Mouse (Mus musculus) gastrocnemius, adult 18-20 months (tissue): ENCODE data around the gene Tgm1. TPM values are rescaled to one million over a fixed set of nuclear protein-coding genes. Genes with fewer than 3 reads are reported as not detected.

Experiments
- DNase-seq: peaks from one replicate; pipeline ENCODE4 v3.0.0; 2021; ENCODE audit warnings: low spot score
- total RNA-seq, 2 experiments: library from RNA; stranded (reverse); gene quantifications; 2 replicates each; pipeline ENCODE4 v1.2.3; 2021

Gene Tgm1
- total RNA-seq, 2 experiments from 2014 or later: 0.17 TPM; not detected in 1

- DNase-seq: no peak
These were observed 36.1 kb downstream of the Tgm1 start for GRCm38 (mm10) chr14:55677615-55678014.

GRCm38 (mm10) chr14:55672741-55673060, 41.0 kb downstream of the Tgm1 start:
- no peak for DNase-seq

GRCm38 (mm10) chr14:55671833-55672740, 41.6 kb downstream of the Tgm1 start, which contains the start of the genes Gmpr2 and Nedd8:
Gene Gmpr2 (plus strand): TSS chr14:55671941.
Gene Nedd8 (minus strand): TSS chr14:55672124.
- DNase-seq: peak; percentile 91

- no peak for DNase-seq
These were observed 42.3 kb downstream of the Tgm1 start for GRCm38 (mm10) chr14:55671486-55671832.

- DNase-seq: no peak
These were observed 53.1 kb downstream of the Tgm1 start for GRCm38 (mm10) chr14:55660636-55661035.

GRCm38 (mm10) chr14:55659960-55660573, 53.7 kb downstream of the Tgm1 start, which contains the start of gene Mdp1:
Gene Mdp1 (minus strand): TSS chr14:55660508.
- peak; percentile 74 for DNase-seq

- DNase-seq: no peak
These were observed 55.7 kb downstream of the Tgm1 start for GRCm38 (mm10) chr14:55658011-55658410.

- no peak for DNase-seq
These were observed 56.8 kb downstream of the Tgm1 start for GRCm38 (mm10) chr14:55656935-55657334.

GRCm38 (mm10) chr14:55651528-55651927, 62.2 kb downstream of the Tgm1 start:
- no peak for DNase-seq

Other genes with a start within 250 kb of the Tgm1 start
- 10 to 100 TPM; 37.1 to 46.0 TPM for gene Dhrs4, start 235.2 kb downstream of the Tgm1 start, total RNA-seq
- gene Carmil3, start 223.3 kb downstream of the Tgm1 start, total RNA-seq: under 1 TPM; 0.26 to 0.41 TPM
- not detected for gene Cpne6, start 203.5 kb downstream of the Tgm1 start, total RNA-seq
- not detected for gene Nrl, start 188.9 kb downstream of the Tgm1 start, total RNA-seq
- 1 to 10 TPM; 2.8 to 3.1 TPM for gene Pck2, start 173.7 kb downstream of the Tgm1 start, total RNA-seq
- 100 to 1,000 TPM; 134 to 136 TPM for gene Dcaf11, start 153.9 kb downstream of the Tgm1 start, total RNA-seq
- gene A730061H03Rik, start 153.5 kb downstream of the Tgm1 start, total RNA-seq: not detected
- 100 to 1,000 TPM; 273 to 289 TPM for gene Fitm1, start 138.3 kb downstream of the Tgm1 start, total RNA-seq
- 10 to 100 TPM; 65.1 to 72.7 TPM for gene Psme1, start 135.8 kb downstream of the Tgm1 start, total RNA-seq
- 10 to 100 TPM; 38.2 to 40.5 TPM for gene Emc9, start 128.6 kb downstream of the Tgm1 start, total RNA-seq
- 10 to 100 TPM; 50.1 to 56.1 TPM for gene Psme2, start 122.8 kb downstream of the Tgm1 start, total RNA-seq
- gene Rnf31, start 122.2 kb downstream of the Tgm1 start, total RNA-seq: 10 to 100 TPM; 19.0 to 19.8 TPM
- gene Irf9, start 110.4 kb downstream of the Tgm1 start, total RNA-seq: 1 to 10 TPM; 2.9 to 4.8 TPM
- not detected for gene Rec8, start 95.9 kb downstream of the Tgm1 start, total RNA-seq
- 10 to 100 TPM; 72.0 to 73.8 TPM for gene Ipo4, start 78.0 kb downstream of the Tgm1 start, total RNA-seq
- gene Gm49378, start 76.0 kb downstream of the Tgm1 start, total RNA-seq: 1 to 10 TPM; 1.4 to 1.6 TPM
- 10 to 100 TPM; 15.7 to 16.4 TPM for gene Tm9sf1, start 70.1 kb downstream of the Tgm1 start, total RNA-seq
- gene Tssk4, start 63.7 kb downstream of the Tgm1 start, total RNA-seq: under 1 TPM in 1 of 2 experiments, not detected in 1; 0.24 TPM
- 10 to 100 TPM; 20.9 to 22.2 TPM for gene Mdp1, start 53.4 kb downstream of the Tgm1 start, total RNA-seq
- 1 to 10 TPM; 2.1 to 2.4 TPM for gene Gmpr2, start 42.0 kb downstream of the Tgm1 start, total RNA-seq
- gene Nedd8, start 41.8 kb downstream of the Tgm1 start, total RNA-seq: 100 to 1,000 TPM; 188 to 201 TPM
- 10 to 100 TPM; 12.1 to 15.7 TPM for gene Tinf2, start 32.1 kb downstream of the Tgm1 start, total RNA-seq
- gene Rabggta, start 8.3 kb upstream of the Tgm1 start, total RNA-seq: 10 to 100 TPM; 10.4 to 11.5 TPM
- gene Dhrs1, start 31.8 kb upstream of the Tgm1 start, total RNA-seq: 10 to 100 TPM; 29.5 to 32.1 TPM
- 1 to 10 TPM; 9.0 to 9.4 TPM for gene Nop9, start 31.8 kb upstream of the Tgm1 start, total RNA-seq
- not detected for gene Cideb, start 44.5 kb upstream of the Tgm1 start, total RNA-seq
- not detected for gene Ltb4r2, start 47.5 kb upstream of the Tgm1 start, total RNA-seq
- gene Ltb4r1, start 52.0 kb upstream of the Tgm1 start, total RNA-seq: under 1 TPM; 0.16 to 0.17 TPM
- gene Adcy4, start 70.2 kb upstream of the Tgm1 start, total RNA-seq: 1 to 10 TPM; 3.8 to 9.1 TPM
- 1 to 10 TPM; 1.6 to 2.5 TPM for gene Ripk3, start 74.9 kb upstream of the Tgm1 start, total RNA-seq
- 1 to 10 TPM; 1.5 to 3.3 TPM for gene Nfatc4, start 109.2 kb upstream of the Tgm1 start, total RNA-seq
- 1 to 10 TPM; 1.2 to 1.8 TPM for gene Nynrin, start 140.1 kb upstream of the Tgm1 start, total RNA-seq
- not detected for gene Cbln3, start 170.5 kb upstream of the Tgm1 start, total RNA-seq
- gene Khnyn, start 171.0 kb upstream of the Tgm1 start, total RNA-seq: 1 to 10 TPM; 5.4 to 5.5 TPM
- 100 to 1,000 TPM; 125 to 126 TPM for gene Sdr39u1, start 186.4 kb upstream of the Tgm1 start, total RNA-seq
- 1 to 10 TPM; 3.2 to 3.3 TPM for gene Cma1, start 230.7 kb upstream of the Tgm1 start, total RNA-seq
- gene Cma2, start 237.1 kb upstream of the Tgm1 start, total RNA-seq: not detected